Comparison of ENCODE assay signal across 13 mouse cellular contexts in the genomic region with DNA sequence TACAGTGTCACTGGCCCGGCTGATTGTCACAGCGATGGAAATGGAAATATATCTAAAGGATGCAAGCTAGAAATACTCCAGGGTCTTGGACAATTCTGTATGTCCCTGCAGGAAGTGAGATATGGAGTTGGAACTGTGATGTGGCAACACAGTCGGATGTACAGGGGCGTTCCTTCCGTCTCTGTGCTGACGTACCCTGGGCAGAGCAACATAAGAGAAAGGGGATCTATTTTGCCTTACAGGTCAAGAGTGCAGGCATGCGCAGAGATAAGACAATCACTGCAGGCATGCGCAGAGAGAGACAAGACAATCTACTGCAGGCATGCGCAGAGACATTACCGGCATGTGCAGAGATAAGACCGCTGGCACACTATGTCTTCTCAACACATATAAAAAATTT.
DNase-seq lines count a peak whose midpoint lies in the region; ATAC-seq lines count a peak whose summit lies in the region.
"Had no signal": no experiment of that assay in that cellular context is flagged by ENCODE, and none has a peak within 500 bp of the region (broad histone marks: within the 10 kb centered on the region; RNA-seq: fewer than 3 reads in every experiment).

No protein-coding gene starts in this region.

- peak overlapping the region; percentile 14; the same call in 1 of the 2 replicates for H3K4me2 ChIP-seq in heart, embryonic 11.5 days
- no peak overlapping the region for H3K4me2 ChIP-seq in liver, embryonic 12.5 days

- no peak for DNase-seq in right cerebral cortex, postnatal 10 days (ENCODE audit: low spot score in 2 of 2)
- no peak for DNase-seq in kidney, postnatal 25 days
- DNase-seq in right cerebral cortex, postnatal 36 days (ENCODE audit: low spot score in 2 of 2): no peak
- DNase-seq: forebrain, postnatal 0 days; kidney, adult 2 months; layer of hippocampus, postnatal 36 days had no signal

- no peaks in the 10 kb centered on the region for H3K36me3 ChIP-seq in heart, embryonic 11.5 days (ENCODE audit: control insufficient read depth, insufficient read depth, low read length)
- no peaks in the 10 kb centered on the region for H3K36me3 ChIP-seq in liver, embryonic 12.5 days
- H3K36me3 ChIP-seq: G1E; hindbrain, embryonic 10.5 days had no signal

- no peak overlapping the region for H3K9ac ChIP-seq in heart, embryonic 11.5 days (ENCODE audit: low read depth, low read length)
- no peak overlapping the region for H3K9ac ChIP-seq in liver, embryonic 12.5 days
- H3K9ac ChIP-seq: forebrain, postnatal 0 days had no signal

- H3K27ac ChIP-seq in heart, embryonic 11.5 days (ENCODE audit: low read depth, low read length): peak overlapping the region; percentile 52; the same call in 1 of the 2 replicates
- H3K27ac ChIP-seq in liver, embryonic 12.5 days: no peak overlapping the region
- H3K27ac ChIP-seq: hindbrain, embryonic 10.5 days had no signal

- WGBS in heart, embryonic 11.5 days (ENCODE audit: insufficient replicate concordance): 25% methylated on average over 11 of the region's 11 CpGs
- 23% methylated on average over 11 of the region's 11 CpGs for WGBS in liver, embryonic 12.5 days (ENCODE audit: insufficient replicate concordance)

- H3K27me3 ChIP-seq in heart, embryonic 11.5 days (ENCODE audit: control insufficient read depth, insufficient read depth, low read length): no peaks in the 10 kb centered on the region
- H3K27me3 ChIP-seq in liver, embryonic 12.5 days (replicated peaks): no peaks in the 10 kb centered on the region

- peak; percentile 94 for ATAC-seq in common myeloid progenitor, adult 5-6 weeks (replicated peaks; ENCODE audit: low read depth, poor library complexity, severe bottlenecking)
- ATAC-seq in heart, embryonic 11.5 days (replicated peaks; ENCODE audit: insufficient number of reproducible peaks, low FRiP score, low TSS enrichment): peak; percentile 78; the same call in 1 of the 2 replicates
- ATAC-seq in liver, embryonic 12.5 days: peak; percentile 64
- peak; percentile 82 for ATAC-seq in megakaryocyte, adult 5-6 weeks (ENCODE audit: poor library complexity, severe bottlenecking)

- no peak overlapping the region for H3K4me3 ChIP-seq in heart, embryonic 11.5 days (ENCODE audit: low read depth, low read length)
- H3K4me3 ChIP-seq in liver, embryonic 12.5 days: no peak overlapping the region
- H3K4me3 ChIP-seq: hindbrain, embryonic 10.5 days; myocyte had no signal

- peaks cover 15% of the 10 kb centered on the region for H3K4me1 ChIP-seq in heart, embryonic 11.5 days (ENCODE audit: control insufficient read depth, insufficient read depth, low read length)
- H3K4me1 ChIP-seq in liver, embryonic 12.5 days: no peaks in the 10 kb centered on the region

- H3K9me3 ChIP-seq in heart, embryonic 11.5 days (replicated peaks; ENCODE audit: control insufficient read depth, low read length): no peaks in the 10 kb centered on the region; the same call in 1 of the 2 replicates
- no peaks in the 10 kb centered on the region for H3K9me3 ChIP-seq in liver, embryonic 12.5 days (replicated peaks)
- H3K9me3 ChIP-seq: hindbrain, embryonic 10.5 days had no signal
